Mouse (Mus musculus): Measurements from ENCODE around the gene Ptger3. TPM values are rescaled to one million over a fixed set of nuclear protein-coding genes. Genes with fewer than 3 reads are reported as not detected.

The Ptger3 gene
- polyA plus RNA-seq (2021), result 93.7 TPM

- ChIA-PET CTCF (interaction anchor here (0.7 to 7.3 kb wide), 4 partner anchors 9 to 147 kb away, joined by 3 to 107 read pairs (median 5); no protein-coding TSS in a partner anchor), POLR2A (no interaction called here)
- in situ Hi-C loops (cut with MboI; ENCODE audit: low pct_unique_long_range_greater_than_20kb), result loop anchor here (10.0 kb wide), 1 partner anchor 308 kb away; no protein-coding TSS in a partner anchor
- TF ChIP-seq CTCF (IDR thresholded peaks at IDR 0.05), result no peak
- no peak for DNase-seq (ENCODE audit: low read depth, low spot score)
- H3K27me3 ChIP-seq, result peaks cover 12% of the 10 kb centered on the region
- peak; percentile 72 for ATAC-seq
Measured at GRCm38 (mm10) chr3:157566725-157567565, at the start of gene Ptger3. TSS of gene Ptger3 (plus strand) at chr3:157566892.

GRCm38 (mm10) chr3:157517992-157518391 lies 48.7 kb upstream of the Ptger3 start:
- POLR2A ChIA-PET, result no interaction called here
- in situ Hi-C loops (cut with MboI; ENCODE audit: low pct_unique_long_range_greater_than_20kb), result no loop called here
- ATAC-seq, result no peak

GRCm38 (mm10) chr3:157520433-157520832 lies 46.3 kb upstream of the Ptger3 start:
- in situ Hi-C loops (cut with MboI; ENCODE audit: low pct_unique_long_range_greater_than_20kb), result loop anchor here (5.0 kb wide), 1 partner anchor 288 kb away; no protein-coding TSS in a partner anchor
- ChIA-PET CTCF (interaction anchor here (0.7 to 2.2 kb wide), 8 partner anchors 9 to 747 kb away, joined by 3 to 10 read pairs (median 6); partner anchors contain the start of gene Zranb2), POLR2A (no interaction called here)
- peak; percentile 68 for ATAC-seq
- H3K27me3 ChIP-seq, result peaks cover 9% of the 10 kb centered on the region
- peak; percentile 77 for TF ChIP-seq CTCF (IDR thresholded peaks at IDR 0.05)
- no peak for DNase-seq (ENCODE audit: low read depth, low spot score)

More at GRCm38 (mm10) chr3:157517992-157518391, 48.7 kb upstream of the Ptger3 start:
- TF ChIP-seq CTCF (IDR thresholded peaks at IDR 0.05), result no peak
- CTCF ChIA-PET, result interaction anchor here (0.9 kb wide), 1 partner anchor 15 kb away, joined by 3 read pairs; no protein-coding TSS in a partner anchor
- H3K27me3 ChIP-seq, result peaks cover 10% of the 10 kb centered on the region
- no peak for DNase-seq (ENCODE audit: low read depth, low spot score)

- H3K27me3 ChIP-seq, result peaks cover 28% of the 10 kb centered on the region
- CTCF ChIA-PET, result no interaction called here
- ATAC-seq, result no peak
- POLR2A ChIA-PET, result no interaction called here
- TF ChIP-seq CTCF (IDR thresholded peaks at IDR 0.05), result no peak
- DNase-seq (ENCODE audit: low read depth, low spot score), result no peak
- in situ Hi-C loops (cut with MboI; ENCODE audit: low pct_unique_long_range_greater_than_20kb), result loop anchor here (5.0 kb wide), 1 partner anchor 292 kb away; no protein-coding TSS in a partner anchor
Measured at GRCm38 (mm10) chr3:157523834-157524233, 42.9 kb upstream of the Ptger3 start.

- CTCF ChIA-PET, result interaction anchor here (1.1 to 1.4 kb wide), 2 partner anchors 13 to 15 kb away, joined by 3 read pairs; no protein-coding TSS in a partner anchor
- ATAC-seq (no peak), DNase-seq (ENCODE audit: low read depth, low spot score) (no peak)
- in situ Hi-C loops (cut with MboI; ENCODE audit: low pct_unique_long_range_greater_than_20kb), result loop anchor here (25.0 kb wide), 1 partner anchor 1981 kb away; no protein-coding TSS in a partner anchor
- no peak for TF ChIP-seq CTCF (IDR thresholded peaks at IDR 0.05)
- H3K27me3 ChIP-seq, result peaks cover 40% of the 10 kb centered on the region
- POLR2A ChIA-PET, result no interaction called here
Measured at GRCm38 (mm10) chr3:157531585-157531984, 35.1 kb upstream of the Ptger3 start.

- ChIA-PET CTCF (interaction anchor here (1.7 to 2.5 kb wide), 4 partner anchors 9 to 184 kb away, joined by 3 to 9 read pairs (median 5); no protein-coding TSS in a partner anchor), POLR2A (interaction anchor here (0.9 kb wide), 1 partner anchor 15 kb away, joined by 3 read pairs; no protein-coding TSS in a partner anchor)
- TF ChIP-seq CTCF (IDR thresholded peaks at IDR 0.05), result no peak
- peak; percentile 94 for ATAC-seq
- peak; percentile 80 for DNase-seq (ENCODE audit: low read depth, low spot score)
- H3K27me3 ChIP-seq, result peaks cover 19% of the 10 kb centered on the region
- in situ Hi-C loops (cut with MboI; ENCODE audit: low pct_unique_long_range_greater_than_20kb), result loop anchor here (25.0 kb wide), 1 partner anchor 1978 kb away; no protein-coding TSS in a partner anchor
Measured at GRCm38 (mm10) chr3:157533964-157534785, 32.5 kb upstream of the Ptger3 start, which contains the start of gene Zranb2. TSS of gene Zranb2 (plus strand) at chr3:157534160.

GRCm38 (mm10) chr3:157534786-157535415 lies 31.8 kb upstream of the Ptger3 start:
- no peak for TF ChIP-seq CTCF (IDR thresholded peaks at IDR 0.05)
- ATAC-seq (peak; percentile 63), DNase-seq (ENCODE audit: low read depth, low spot score) (peak; percentile 46)
- POLR2A ChIA-PET, result no interaction called here
- CTCF ChIA-PET, result interaction anchor here (1.7 to 2.5 kb wide), 2 partner anchors 8 to 15 kb away, joined by 3 to 7 read pairs; no protein-coding TSS in a partner anchor
- in situ Hi-C loops (cut with MboI; ENCODE audit: low pct_unique_long_range_greater_than_20kb), result loop anchor here (25.0 kb wide), 1 partner anchor 1977 kb away; no protein-coding TSS in a partner anchor
- H3K27me3 ChIP-seq, result peaks cover 18% of the 10 kb centered on the region

- POLR2A ChIA-PET, result interaction anchor here (1.3 kb wide), 1 partner anchor 15 kb away, joined by 3 read pairs; the partner anchor contains the start of gene Zranb2
- DNase-seq (ENCODE audit: low read depth, low spot score), result no peak
Measured at GRCm38 (mm10) chr3:157549323-157549722, 17.4 kb upstream of the Ptger3 start.

More at GRCm38 (mm10) chr3:157549323-157549722, 17.4 kb upstream of the Ptger3 start:
- in situ Hi-C loops (cut with MboI; ENCODE audit: low pct_unique_long_range_greater_than_20kb), result loop anchor here (10.0 to 25.0 kb wide), 2 partner anchors 465 to 1963 kb away; no protein-coding TSS in a partner anchor
- ATAC-seq, result no peak
- H3K27me3 ChIP-seq, result no peaks in the 10 kb centered on the region
- CTCF ChIA-PET, result interaction anchor here (1.0 to 2.7 kb wide), 3 partner anchors 10 to 14 kb away, joined by 3 to 16 read pairs (median 7); no protein-coding TSS in a partner anchor
- no peak for TF ChIP-seq CTCF (IDR thresholded peaks at IDR 0.05)

Data from Patski (cell line).